Mouse (Mus musculus) liver, postnatal 0 days (tissue): Measurements from ENCODE around the gene Lamc2. TPM values are rescaled to one million over a fixed set of nuclear protein-coding genes. Genes with fewer than 3 reads are reported as not detected.

ENCODE experiments used
- ATAC-seq: fragments of 200-750 bp; cut with Nextera tagmentation; 2 replicates; pipeline ENCODE4 v1.8.0; 2017; ENCODE audit warnings: mild to moderate bottlenecking, moderate library complexity
- DNase-seq: peaks from one replicate; pipeline ENCODE4 v3.0.0-alpha.2; 2016
- H3K27ac ChIP-seq: fragments of 300-500 bp; sonication (generic); 2 replicates; pipeline ENCODE4 v1.5.1; 2014; ENCODE audit warnings: antibody characterized with exemption, moderate library complexity, mild to moderate bottlenecking, low read depth
- H3K27me3 ChIP-seq: fragments of 300-500 bp; sonication (generic); 2 replicates; pipeline ENCODE4 v1.6.1; 2014; ENCODE audit warnings: low read length, control low read depth, mixed read lengths; ENCODE audit not compliant: insufficient read depth
- H3K36me3 ChIP-seq: fragments of 300-500 bp; sonication (generic); replicated peaks from 2 replicates; pipeline ENCODE4 v1.6.1; 2014; ENCODE audit warnings: mild to moderate bottlenecking, control low read depth, low read length, moderate library complexity, mixed read lengths; ENCODE audit not compliant: insufficient read depth
- H3K4me1 ChIP-seq: fragments of 300-500 bp; sonication (generic); 2 replicates; pipeline ENCODE4 v1.6.1; 2014; ENCODE audit warnings: antibody characterized with exemption, mild to moderate bottlenecking, control low read depth; ENCODE audit not compliant: insufficient read depth
- H3K4me2 ChIP-seq: fragments of 300-500 bp; sonication (generic); 2 replicates; pipeline ENCODE4 v1.6.1; 2014; ENCODE audit warnings: low read depth, mild to moderate bottlenecking, low read length, moderate library complexity, mixed read lengths
- H3K4me3 ChIP-seq: fragments of 300-500 bp; sonication (generic); 2 replicates; pipeline ENCODE4 v1.5.1; 2014; ENCODE audit warnings: low read depth, low read length
- H3K9ac ChIP-seq: fragments of 300-500 bp; sonication (generic); replicated peaks from 2 replicates; pipeline ENCODE4 v1.6.1; 2014; ENCODE audit warnings: mild to moderate bottlenecking, moderate library complexity
- H3K9me3 ChIP-seq: fragments of 300-500 bp; sonication (generic); 2 replicates; pipeline ENCODE4 v1.6.1; 2016; ENCODE audit warnings: mild to moderate bottlenecking, control low read depth, low read length, mixed read lengths
- CTCF ChIP-seq: sonication (generic); IDR thresholded peaks from 2 replicates; pipeline ENCODE4 v1.5.1; 2016; ENCODE audit warnings: antibody characterized with exemption, low read depth
- EP300 ChIP-seq: IDR thresholded peaks from 2 replicates; pipeline ENCODE4 v1.6.1; 2016; ENCODE audit warnings: antibody characterized with exemption, low read depth, mild to moderate bottlenecking
- WGBS: fragments of 180-500 bp; shearing (Covaris S2); extraction: QIAGEN DNeasy Blood & Tissue Kit; methylation state at CpG from one replicate; pipeline ENCODE4 v1.1.7; 2014; ENCODE audit not compliant: insufficient replicate concordance; 5-methylcytosine and 5-hydroxymethylcytosine counted together
- polyA plus RNA-seq: library from polyadenylated mRNA; unstranded; fragments of >200 nt; fragmentation: Nextera tagmentation; extraction: Ambion mirVana; gene quantifications from 2 replicates; pipeline ENCODE4 v1.2.1, GENCODE M21; 2015

The Lamc2 gene
- polyA plus RNA-seq, 1 experiment from 2014 or later = 0.45 TPM

DNA sequence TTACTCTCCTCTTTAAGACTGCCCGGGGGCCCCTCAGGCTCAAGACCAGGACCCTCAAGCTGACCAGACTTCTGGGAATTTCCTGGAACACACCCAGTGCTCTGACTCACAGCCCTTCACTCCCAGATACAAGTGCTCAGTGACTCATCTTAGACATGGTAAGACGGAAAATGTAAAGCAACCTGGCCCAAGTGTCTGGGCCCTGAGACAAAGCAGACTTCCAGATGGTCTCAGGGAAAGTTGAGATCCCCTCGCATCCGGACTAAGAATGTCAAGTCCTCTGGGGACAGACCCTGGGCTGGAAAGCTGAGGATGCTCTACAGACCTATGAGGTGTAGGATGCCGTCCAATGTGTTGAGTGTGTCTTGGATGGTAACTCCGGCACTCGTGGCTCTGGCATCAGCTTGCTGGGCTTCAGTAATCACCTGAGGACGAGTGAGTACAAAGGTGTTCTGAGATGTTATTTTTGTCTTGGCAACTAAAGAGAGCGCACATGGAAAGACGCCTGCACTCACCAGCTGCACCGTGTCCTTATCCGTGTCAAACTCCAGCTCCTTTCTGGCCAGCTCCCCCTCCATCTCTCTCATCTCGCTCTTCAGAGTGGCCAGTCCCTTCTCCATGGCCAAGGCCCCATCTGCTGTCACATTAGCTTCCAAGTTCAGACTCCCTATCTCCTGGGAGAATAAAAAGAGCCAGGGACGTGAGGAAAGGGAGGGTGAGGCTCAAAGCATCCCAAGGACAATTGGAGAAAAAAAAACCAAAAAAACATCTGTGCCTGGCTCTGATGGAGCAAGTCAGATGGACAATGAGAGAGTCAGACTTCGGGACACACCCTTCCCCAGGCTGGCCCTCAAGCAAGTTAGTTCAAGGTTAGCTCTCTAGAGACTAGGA, 59.5 kb downstream of the Lamc2 start:
- H3K4me3 ChIP-seq = no peak overlapping the region
- WGBS = 70% methylated on average over 15 of the region's 15 CpGs
- no peaks in the 10 kb centered on the region for H3K9me3 ChIP-seq
- TF ChIP-seq CTCF (no peak), EP300 (no peak)
- H3K4me2 ChIP-seq = no peak overlapping the region
- no peaks in the 10 kb centered on the region for H3K36me3 ChIP-seq
- ATAC-seq (no peak), DNase-seq (no peak)
- no peak overlapping the region for H3K9ac ChIP-seq
- no peak overlapping the region for H3K27ac ChIP-seq
- no peaks in the 10 kb centered on the region for H3K27me3 ChIP-seq
- no peaks in the 10 kb centered on the region for H3K4me1 ChIP-seq

DNA sequence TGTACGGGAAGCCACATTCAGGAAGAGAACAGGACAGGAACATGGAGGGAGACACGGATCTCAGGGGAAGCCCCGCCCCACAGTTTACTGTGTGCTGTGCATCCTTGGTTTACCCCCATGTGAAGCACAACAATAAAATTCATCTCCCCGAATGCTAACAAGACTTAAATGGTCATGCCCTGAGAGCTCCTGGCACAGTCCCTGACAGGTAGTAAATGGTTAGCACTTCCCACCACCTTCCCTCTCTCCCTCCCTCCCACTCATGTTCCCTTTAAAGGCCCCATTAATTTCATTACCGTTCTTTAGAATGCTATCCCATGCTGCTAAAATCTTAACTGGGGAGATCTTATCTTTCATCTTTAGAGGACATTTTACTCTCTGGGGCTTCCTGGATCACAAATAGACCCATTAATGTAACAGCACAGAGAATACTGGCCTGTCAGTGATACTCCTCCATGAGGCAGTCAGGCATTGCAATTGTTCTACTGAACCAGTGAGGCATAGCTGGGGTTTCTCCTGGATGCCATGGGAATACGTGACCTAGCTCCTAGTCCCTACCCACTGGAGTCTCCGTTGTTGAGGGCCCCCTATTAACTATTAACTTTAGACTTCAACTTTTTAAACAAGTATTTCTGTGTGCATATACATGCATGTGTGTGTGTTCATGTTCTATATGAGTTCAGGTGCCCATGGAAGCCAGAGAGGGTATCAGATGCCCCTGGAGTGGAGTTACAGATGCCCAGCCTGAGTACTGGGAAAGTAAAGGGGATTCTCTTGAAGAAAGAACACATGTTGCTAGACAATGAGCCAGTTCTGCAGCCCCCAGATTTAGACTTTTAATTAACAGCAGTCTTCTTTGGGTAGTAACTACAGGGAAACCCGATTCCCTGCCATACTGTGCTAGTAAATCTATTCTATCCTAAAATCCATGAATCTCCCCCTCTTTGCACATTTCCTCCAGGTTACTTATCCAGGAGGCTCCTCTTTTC, 60.7 kb downstream of the Lamc2 start:
- no peaks in the 10 kb centered on the region for H3K36me3 ChIP-seq
- no peak overlapping the region for H3K4me3 ChIP-seq
- H3K4me1 ChIP-seq = no peaks in the 10 kb centered on the region
- H3K9me3 ChIP-seq = no peaks in the 10 kb centered on the region
- no peak overlapping the region for H3K27ac ChIP-seq
- DNase-seq = no peak
- H3K9ac ChIP-seq = no peak overlapping the region
- TF ChIP-seq EP300 = no peak
- TF ChIP-seq CTCF = no peak
- H3K4me2 ChIP-seq = no peak overlapping the region
- WGBS = 68% methylated on average over 8 of the region's 8 CpGs
- ATAC-seq = no peak
- H3K27me3 ChIP-seq = no peaks in the 10 kb centered on the region

DNA sequence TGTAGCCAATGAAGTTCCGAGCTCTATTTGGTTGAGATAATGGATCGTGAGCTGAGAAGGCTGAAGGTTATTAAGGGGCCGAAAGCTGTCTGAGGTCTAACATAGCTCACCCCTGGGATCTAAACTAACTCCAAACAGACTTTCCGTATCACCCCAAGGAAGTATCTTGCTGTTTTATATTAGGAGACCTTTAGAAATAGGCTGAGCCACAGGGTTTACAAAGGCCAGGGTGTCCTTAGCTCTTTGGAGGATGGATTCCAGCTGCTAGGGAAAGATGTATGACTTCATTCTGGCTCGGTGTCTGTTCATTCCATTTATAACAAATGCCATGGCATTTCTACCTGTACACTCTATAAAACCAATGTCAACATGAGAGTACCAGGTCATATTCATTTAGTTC, 61.7 kb downstream of the Lamc2 start:
- no peak for ATAC-seq
- Histone ChIP-seq H3K9me3 (no peaks in the 10 kb centered on the region), H3K9ac (no peak overlapping the region), H3K36me3 (no peaks in the 10 kb centered on the region), H3K4me1 (no peaks in the 10 kb centered on the region), H3K4me3 (no peak overlapping the region), H3K27me3 (no peaks in the 10 kb centered on the region), H3K27ac (no peak overlapping the region), H3K4me2 (no peak overlapping the region)
- TF ChIP-seq EP300 = no peak
- no peak for TF ChIP-seq CTCF
- no peak for DNase-seq
- WGBS = 83% methylated on average over 5 of the region's 5 CpGs

DNA sequence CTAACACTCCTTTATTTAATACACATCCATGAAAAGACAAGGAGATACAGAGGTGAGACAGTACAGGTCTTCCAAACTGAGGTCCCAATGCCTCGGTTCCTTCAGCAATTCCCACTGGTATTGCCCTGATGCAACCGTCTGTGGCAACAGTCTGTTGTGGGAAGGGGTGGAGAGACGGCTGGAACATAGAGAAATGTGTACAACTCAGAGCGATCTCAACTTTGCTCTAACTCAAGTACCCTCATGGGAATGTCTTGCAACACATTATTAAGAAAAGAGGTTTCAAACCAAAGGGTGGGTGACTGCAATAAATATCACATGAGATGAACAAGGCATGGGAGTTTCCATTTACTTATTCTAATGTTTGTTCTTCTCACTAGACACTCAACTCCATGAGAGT, 63.5 kb downstream of the Lamc2 start:
- H3K4me1 ChIP-seq = no peaks in the 10 kb centered on the region
- no peak overlapping the region for H3K9ac ChIP-seq
- no peaks in the 10 kb centered on the region for H3K9me3 ChIP-seq
- no peaks in the 10 kb centered on the region for H3K36me3 ChIP-seq
- no peaks in the 10 kb centered on the region for H3K27me3 ChIP-seq
- H3K4me2 ChIP-seq = no peak overlapping the region
- WGBS = 69% methylated on average over 4 of the region's 4 CpGs
- ATAC-seq (no peak), DNase-seq (no peak)
- TF ChIP-seq EP300 = no peak
- no peak for TF ChIP-seq CTCF
- H3K27ac ChIP-seq = no peak overlapping the region
- no peak overlapping the region for H3K4me3 ChIP-seq

DNA sequence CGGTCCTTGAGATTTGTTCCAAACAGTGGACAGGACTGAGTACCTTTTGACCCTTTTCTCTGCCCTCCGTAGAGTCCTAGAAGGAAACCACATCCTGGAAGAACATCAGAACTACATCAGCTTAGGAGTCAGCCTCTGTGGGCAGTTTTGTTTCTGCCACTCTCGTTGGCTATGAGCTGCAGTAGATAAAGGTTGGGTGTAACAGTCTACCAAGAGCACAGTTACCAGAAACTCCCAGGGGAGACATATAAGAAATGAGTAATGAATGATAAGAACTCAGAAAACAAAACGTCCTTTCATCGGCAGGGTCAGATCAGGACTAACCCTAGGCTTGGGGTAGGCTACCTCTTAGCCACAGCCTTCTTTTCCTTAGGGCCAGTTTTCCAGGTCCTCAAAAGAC, 64.9 kb downstream of the Lamc2 start:
- Histone ChIP-seq H3K4me3 (no peak overlapping the region), H3K36me3 (no peaks in the 10 kb centered on the region), H3K9ac (no peak overlapping the region), H3K9me3 (no peaks in the 10 kb centered on the region), H3K27ac (no peak overlapping the region), H3K4me2 (no peak overlapping the region), H3K4me1 (no peaks in the 10 kb centered on the region), H3K27me3 (no peaks in the 10 kb centered on the region)
- TF ChIP-seq CTCF (no peak), EP300 (no peak)
- DNase-seq (no peak), ATAC-seq (no peak)
- WGBS = 49% methylated on average over 5 of the region's 5 CpGs

DNA sequence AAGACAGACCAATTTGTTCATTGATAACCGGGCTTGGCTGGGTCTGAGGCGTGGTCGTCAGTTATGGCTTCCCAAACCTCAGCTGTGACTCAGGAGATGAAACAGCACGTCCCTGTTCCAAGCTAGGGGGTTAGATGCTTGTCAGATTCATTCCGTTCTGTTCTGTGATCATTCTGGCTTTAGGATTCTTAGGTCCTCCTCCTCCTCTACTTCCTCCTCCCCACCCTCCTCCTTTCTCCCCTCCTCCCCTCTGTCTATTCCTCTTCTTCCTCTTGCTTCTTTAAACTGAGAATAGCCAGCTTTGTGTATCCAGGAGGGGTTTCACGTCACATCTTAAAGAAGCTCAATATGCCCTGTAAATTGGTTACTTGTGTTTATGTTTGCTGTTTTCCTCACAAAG, 65.7 kb downstream of the Lamc2 start:
- Histone ChIP-seq H3K27me3 (no peaks in the 10 kb centered on the region), H3K9me3 (no peaks in the 10 kb centered on the region), H3K4me1 (no peaks in the 10 kb centered on the region), H3K4me2 (no peak overlapping the region), H3K4me3 (no peak overlapping the region), H3K36me3 (no peaks in the 10 kb centered on the region), H3K9ac (no peak overlapping the region), H3K27ac (no peak overlapping the region)
- ATAC-seq (no peak), DNase-seq (no peak)
- 52% methylated on average over 6 of the region's 6 CpGs for WGBS
- TF ChIP-seq CTCF (no peak), EP300 (no peak)
